7 mouse cellular contexts compared by ENCODE assay signal in the genomic region with DNA sequence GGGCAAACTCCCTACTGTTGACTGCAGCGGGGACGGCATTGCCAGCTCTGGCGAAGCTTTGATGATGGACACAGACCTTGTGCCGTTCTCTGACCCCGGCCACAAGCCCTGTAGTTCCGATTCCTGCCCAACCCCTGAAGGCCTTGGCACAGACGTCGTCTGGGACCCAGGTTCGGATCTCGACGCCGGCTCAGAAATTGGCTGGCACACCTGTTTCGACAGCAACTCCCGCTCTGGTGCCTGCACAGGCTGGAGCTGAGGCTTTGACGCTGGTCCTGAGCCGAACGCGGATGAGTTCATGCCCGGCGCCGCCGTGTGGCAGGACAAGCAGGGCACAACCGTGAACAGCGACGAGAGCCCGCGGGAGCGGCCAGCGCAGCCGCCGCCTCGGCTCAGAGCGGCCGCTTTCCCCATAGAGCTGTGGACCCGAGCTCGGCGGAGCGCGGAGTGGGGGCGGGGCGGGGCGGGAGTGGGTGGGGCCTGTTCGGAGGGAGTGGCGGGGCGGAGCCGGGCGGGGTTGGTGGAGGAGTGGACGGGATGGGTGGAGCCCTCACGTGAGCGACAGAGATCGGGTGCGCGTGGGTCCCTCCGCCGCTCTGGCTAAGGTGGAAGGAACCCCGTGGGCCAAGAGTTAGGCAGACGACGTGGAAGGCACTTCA. TPM values are rescaled to one million over a fixed set of nuclear protein-coding genes. Genes with fewer than 3 reads are reported as not detected.
DNase-seq lines count a peak whose midpoint lies in the region; ATAC-seq and TF ChIP-seq lines count a peak whose summit lies in the region.

Osbp2 (minus strand) TSS at position 450 of the 659 bp plus-strand sequence.

- H3K4me1 ChIP-seq in embryonic facial prominence, embryonic 13.5 days: peaks cover 12% of the 10 kb centered on the region
- peaks cover 8% of the 10 kb centered on the region; the same call in 1 of the 2 replicates for H3K4me1 ChIP-seq in kidney, embryonic 14.5 days (ENCODE audit: control insufficient read depth, insufficient read depth, low read length)
- no peaks in the 10 kb centered on the region for H3K4me1 ChIP-seq in liver, adult 2 months (ENCODE audit: control insufficient read depth, insufficient read depth, low read length)

- no peaks in the 10 kb centered on the region for H3K79me2 ChIP-seq in liver, adult 2 months (ENCODE audit: control insufficient read depth, insufficient read depth, low read length)

- TF ChIP-seq POLR2A in liver, adult 2 months (IDR thresholded peaks at IDR 0.05; ENCODE audit: extremely low read depth, insufficient read depth, low read length): no peak

- peak; percentile 50 for TF ChIP-seq CTCF in liver, adult 2 months (IDR thresholded peaks at IDR 0.05; ENCODE audit: low read depth, low read length)

- peak within 1 kb of the TSS; percentile 72 for H3K9ac ChIP-seq in embryonic facial prominence, embryonic 13.5 days
- peak within 1 kb of the TSS; percentile 47 for H3K9ac ChIP-seq in kidney, embryonic 14.5 days (ENCODE audit: low read depth, low read length)
- peak within 1 kb of the TSS; percentile 63 for H3K9ac ChIP-seq in liver, adult 2 months (ENCODE audit: low read depth, low read length)

- WGBS in embryonic facial prominence, embryonic 13.5 days: 5% methylated on average over 58 of the region's 58 CpGs
- 5% methylated on average over 49 of the region's 58 CpGs for WGBS in kidney, embryonic 14.5 days
- 3% methylated on average over 58 of the region's 58 CpGs for WGBS in liver, adult 2 months

- no peak within 1 kb of the TSS for H3K27ac ChIP-seq in embryonic facial prominence, embryonic 13.5 days
- H3K27ac ChIP-seq in kidney, embryonic 14.5 days (ENCODE audit: low read depth, low read length): no peak within 1 kb of the TSS
- no peak within 1 kb of the TSS for H3K27ac ChIP-seq in liver, adult 2 months (replicated peaks; ENCODE audit: insufficient read depth, low read depth, low read length)

- H3K4me3 ChIP-seq in embryonic facial prominence, embryonic 13.5 days: peak within 1 kb of the TSS; percentile 55
- H3K4me3 ChIP-seq in kidney, embryonic 14.5 days (ENCODE audit: low read length): peak within 1 kb of the TSS; percentile 46
- H3K4me3 ChIP-seq in liver, adult 2 months (ENCODE audit: insufficient read depth, low read depth, low read length): peak within 1 kb of the TSS; percentile 60

- peak; percentile 93 for DNase-seq in brain, adult 2 months (ENCODE audit: low read depth, low spot score)
- peak; percentile 36 to 53 for DNase-seq in heart, adult 9 months (ENCODE audit: low spot score in 2 of 2)
- DNase-seq in liver, adult 2 months (ENCODE audit: extremely low read depth, low read depth, low spot score): peak; percentile 50
- DNase-seq in spleen, postnatal 14 days (ENCODE audit: low spot score in 2 of 2): peak; percentile 11 to 21

- H3K4me2 ChIP-seq in embryonic facial prominence, embryonic 13.5 days: peak within 1 kb of the TSS; percentile 82
- H3K4me2 ChIP-seq in kidney, embryonic 14.5 days (replicated peaks; ENCODE audit: low read depth, low read length): peak within 1 kb of the TSS; percentile 81

- no peaks in the 10 kb centered on the region for H3K9me3 ChIP-seq in embryonic facial prominence, embryonic 13.5 days
- no peaks in the 10 kb centered on the region for H3K9me3 ChIP-seq in kidney, embryonic 14.5 days (ENCODE audit: control insufficient read depth, low read length)

- H3K36me3 ChIP-seq in embryonic facial prominence, embryonic 13.5 days: no peaks in the 10 kb centered on the region
- no peaks in the 10 kb centered on the region for H3K36me3 ChIP-seq in kidney, embryonic 14.5 days (ENCODE audit: control insufficient read depth, insufficient read depth, low read length)
- H3K36me3 ChIP-seq in liver, adult 2 months (ENCODE audit: control insufficient read depth, insufficient read depth, low read length): no peaks in the 10 kb centered on the region

- peak; percentile 85 for ATAC-seq in embryonic facial prominence, embryonic 13.5 days (ENCODE audit: insufficient number of reproducible peaks, insufficient read depth, low FRiP score, low TSS enrichment, low read depth)
- ATAC-seq in kidney, embryonic 14.5 days (ENCODE audit: low FRiP score, low TSS enrichment): peak; percentile 97
- peak; percentile 57 for ATAC-seq in monocyte, adult 5-6 weeks (replicated peaks; ENCODE audit: insufficient number of reproducible peaks, low FRiP score, low TSS enrichment, poor library complexity, severe bottlenecking)

- peaks cover 26% of the 10 kb centered on the region for H3K27me3 ChIP-seq in embryonic facial prominence, embryonic 13.5 days
- peaks cover 5% of the 10 kb centered on the region; the same call in 1 of the 2 replicates for H3K27me3 ChIP-seq in kidney, embryonic 14.5 days (ENCODE audit: control insufficient read depth, insufficient read depth, low read length)
- H3K27me3 ChIP-seq in liver, adult 2 months (ENCODE audit: control insufficient read depth, insufficient read depth, low read length): no peaks in the 10 kb centered on the region

RNA-seq across cellular contexts. Expression of gene Osbp2, which starts in this region (rescaled TPM):
- 1.7 and 3.0 TPM in 2 replicates for polyA plus RNA-seq in embryonic facial prominence, embryonic 13.5 days (2015; fragmentation: Nextera tagmentation; extraction: Ambion mirVana)
- 0.46 and 0.81 TPM in 2 replicates for polyA plus RNA-seq in kidney, embryonic 14.5 days (2014; fragmentation: Nextera tagmentation; extraction: Ambion mirVana)
- total RNA-seq in liver, adult 2 months (2014; rRNA removed): 1.1 and 1.4 TPM in 2 replicates
- 0.70 and 0.72 TPM in 2 replicates for polyA plus RNA-seq in liver, adult 2 months (2012; rRNA removed)
- not detected in 3 replicates for total RNA-seq in monocyte, adult 5-6 weeks (2017)

Comparison
In these comparisons a context has a peak if more than half of its experiments do, and no peak if none do; other contexts are left out.
1. Peak in ATAC-seq, H3K4me3 ChIP-seq, H3K9ac ChIP-seq and H3K4me2 ChIP-seq in kidney, embryonic 14.5 days; RNA of the gene not detected or under 1 TPM.
2. Peak in ATAC-seq in monocyte, adult 5-6 weeks; RNA of the gene not detected or under 1 TPM.
3. DNase-seq: peak in every context shown above with its lines; median percentile 93 in brain, adult 2 months; 50 in liver, adult 2 months; 44 in heart, adult 9 months; 16 in spleen, postnatal 14 days.